Mouse (Mus musculus) MEL (cell line): ENCODE measurements around the gene Ikzf1.

Experiments used
- CTCF ChIP-seq, 3 experiments: IDR thresholded peaks in 2 of 3; conservative IDR thresholded peaks in 1 of 3; 2 replicates each; pipeline ENCODE4 v1.5.1; 2011 to 2012; ENCODE audit warnings: low read length in 3 of 3, low read depth in 2 of 3, mild to moderate bottlenecking in 2 of 3, improper control_type of control experiment in 1 of 3, inconsistent platforms in 1 of 3, mixed read lengths in 1 of 3, moderate library complexity in 1 of 3; ENCODE audit not compliant: control insufficient read depth in 1 of 3, insufficient read depth in 1 of 3, poor library complexity in 1 of 3, severe bottlenecking in 1 of 3
- RCOR1 ChIP-seq: IDR thresholded peaks from 2 replicates; pipeline ENCODE4 v1.6.1; 2012; ENCODE audit warnings: low read depth, mild to moderate bottlenecking, inconsistent platforms, low read length, improper control_type of control experiment
- USF1 ChIP-seq: IDR thresholded peaks from 2 replicates; pipeline ENCODE4 v1.6.1; 2014; ENCODE audit warnings: low read depth, mild to moderate bottlenecking, inconsistent platforms, low read length, improper control_type of control experiment, moderate library complexity
- ZKSCAN1 ChIP-seq: IDR thresholded peaks from 2 replicates; pipeline ENCODE4 v1.6.1; 2012; ENCODE audit warnings: low read depth, mild to moderate bottlenecking, inconsistent platforms, low read length, improper control_type of control experiment, moderate library complexity

- TF ChIP-seq USF1, result no peak
- no peak for TF ChIP-seq ZKSCAN1
- no peak for TF ChIP-seq CTCF (IDR thresholded peaks at IDR 0.05 in 2 of 3, conservative IDR thresholded peaks at IDR 0.05 in 1 of 3; ENCODE audit: control insufficient read depth in 1 of 3, insufficient read depth in 1 of 3, low read depth in 2 of 3, low read length in 3 of 3, poor library complexity in 1 of 3, severe bottlenecking in 1 of 3)
- TF ChIP-seq RCOR1, result no peak
Observed at GRCm38 (mm10) chr11:11739054-11739453, 54.3 kb downstream of the Ikzf1 start.
